Mouse (Mus musculus) midbrain, embryonic 10.5 days (tissue): ENCODE data around the gene Pdzd2. TPM values are rescaled to one million over a fixed set of nuclear protein-coding genes. Genes with fewer than 3 reads are reported as not detected.

ENCODE experiments used
- DNase-seq: peaks from one replicate; pipeline ENCODE4 v3.0.0-alpha.2; 2017; ENCODE audit warnings: low spot score
- H3K27ac ChIP-seq: fragments of 300-500 bp; sonication (generic); replicated peaks from 2 replicates; pipeline ENCODE4 v1.5.1; 2016; ENCODE audit warnings: mild to moderate bottlenecking
- H3K27me3 ChIP-seq: fragments of 300-500 bp; sonication (generic); 2 replicates; pipeline ENCODE4 v1.6.1; 2016; ENCODE audit warnings: low read depth, mild to moderate bottlenecking; ENCODE audit not compliant: poor library complexity, severe bottlenecking
- H3K36me3 ChIP-seq: fragments of 300-500 bp; sonication (generic); 2 replicates; pipeline ENCODE4 v1.6.1; 2016; ENCODE audit warnings: mild to moderate bottlenecking, moderate library complexity
- H3K4me1 ChIP-seq: fragments of 300-500 bp; sonication (generic); 2 replicates; pipeline ENCODE4 v1.6.1; 2016
- H3K4me3 ChIP-seq: fragments of 300-500 bp; sonication (generic); 2 replicates; pipeline ENCODE4 v1.5.1; 2016; ENCODE audit warnings: mild to moderate bottlenecking, moderate library complexity
- H3K9me3 ChIP-seq: fragments of 300-500 bp; sonication (generic); replicated peaks from 2 replicates; pipeline ENCODE4 v1.6.1; 2016; ENCODE audit warnings: mild to moderate bottlenecking
- WGBS: fragments of 180-500 bp; shearing (Covaris S2); methylation state at CpG from one replicate; pipeline ENCODE4 v1.1.7; 2016; 5-methylcytosine and 5-hydroxymethylcytosine counted together
- polyA plus RNA-seq: library from polyadenylated mRNA; unstranded; fragments of >200 nt; fragmentation: Nextera tagmentation; extraction: Ambion mirVana; gene quantifications from 2 replicates; pipeline ENCODE4 v1.2.1, GENCODE M21; 2016

The Pdzd2 gene
- polyA plus RNA-seq, 1 experiment from 2014 or later = 6.1 TPM

- Histone ChIP-seq H3K36me3 (no peaks in the 10 kb centered on the region), H3K9me3 (no peaks in the 10 kb centered on the region), H3K27ac (no peak overlapping the region), H3K4me3 (no peak overlapping the region), H3K27me3 (no peaks in the 10 kb centered on the region), H3K4me1 (no peaks in the 10 kb centered on the region)
- no peak for DNase-seq
- WGBS = 86% methylated on average over 14 of the region's 14 CpGs
Observed at GRCm38 (mm10) chr15:12718819-12719218, 20.9 kb downstream of the Pdzd2 start.

GRCm38 (mm10) chr15:12717410-12717809, 22.3 kb downstream of the Pdzd2 start:
- Histone ChIP-seq H3K27ac (no peak overlapping the region), H3K4me1 (no peaks in the 10 kb centered on the region), H3K9me3 (no peaks in the 10 kb centered on the region), H3K27me3 (no peaks in the 10 kb centered on the region), H3K4me3 (no peak overlapping the region), H3K36me3 (no peaks in the 10 kb centered on the region)
- WGBS = 89% methylated on average over 3 of the region's 3 CpGs
- DNase-seq = no peak

- Histone ChIP-seq H3K27ac (no peak overlapping the region), H3K9me3 (no peaks in the 10 kb centered on the region), H3K4me3 (no peak overlapping the region), H3K36me3 (no peaks in the 10 kb centered on the region), H3K4me1 (no peaks in the 10 kb centered on the region), H3K27me3 (no peaks in the 10 kb centered on the region)
- DNase-seq = no peak
- WGBS = 81% methylated on average over 8 of the region's 8 CpGs
Observed at GRCm38 (mm10) chr15:12716881-12717280, 22.8 kb downstream of the Pdzd2 start.

GRCm38 (mm10) chr15:12714322-12714721, 25.4 kb downstream of the Pdzd2 start:
- Histone ChIP-seq H3K9me3 (peaks cover 5% of the 10 kb centered on the region; the same call in 1 of the 2 replicates), H3K4me1 (no peaks in the 10 kb centered on the region), H3K4me3 (no peak overlapping the region), H3K27ac (no peak overlapping the region), H3K36me3 (peaks cover 12% of the 10 kb centered on the region), H3K27me3 (no peaks in the 10 kb centered on the region)
- WGBS = 90% methylated on average over 2 of the region's 2 CpGs
- DNase-seq = no peak

- Histone ChIP-seq H3K27me3 (no peaks in the 10 kb centered on the region), H3K36me3 (peaks cover 12% of the 10 kb centered on the region), H3K27ac (no peak overlapping the region), H3K9me3 (peaks cover 5% of the 10 kb centered on the region; the same call in 1 of the 2 replicates), H3K4me3 (no peak overlapping the region), H3K4me1 (peaks cover 9% of the 10 kb centered on the region)
- WGBS = 88% methylated on average over 2 of the region's 2 CpGs
- no peak for DNase-seq
Observed at GRCm38 (mm10) chr15:12713216-12713615, 26.5 kb downstream of the Pdzd2 start.

- peaks cover 12% of the 10 kb centered on the region for H3K4me1 ChIP-seq
- H3K27ac ChIP-seq = no peak overlapping the region
- peaks cover 12% of the 10 kb centered on the region for H3K36me3 ChIP-seq
- H3K27me3 ChIP-seq = no peaks in the 10 kb centered on the region
- no peak overlapping the region for H3K4me3 ChIP-seq
- WGBS = 91% methylated on average over 3 of the region's 3 CpGs
- peaks cover 5% of the 10 kb centered on the region; the same call in 1 of the 2 replicates for H3K9me3 ChIP-seq
- DNase-seq = no peak
Observed at GRCm38 (mm10) chr15:12710036-12710435, 29.7 kb downstream of the Pdzd2 start.

GRCm38 (mm10) chr15:12708297-12708696, 31.4 kb downstream of the Pdzd2 start:
- WGBS = 3% methylated on average over 1 of the region's 1 CpGs
- Histone ChIP-seq H3K27me3 (no peaks in the 10 kb centered on the region), H3K4me3 (no peak overlapping the region), H3K36me3 (peaks cover 12% of the 10 kb centered on the region), H3K9me3 (peaks cover 5% of the 10 kb centered on the region; the same call in 1 of the 2 replicates), H3K4me1 (peaks cover 12% of the 10 kb centered on the region), H3K27ac (peak overlapping the region; percentile 74)
- DNase-seq = no peak

- Histone ChIP-seq H3K9me3 (peaks cover 5% of the 10 kb centered on the region; the same call in 1 of the 2 replicates), H3K27ac (no peak overlapping the region), H3K4me3 (no peak overlapping the region), H3K27me3 (no peaks in the 10 kb centered on the region), H3K36me3 (peaks cover 12% of the 10 kb centered on the region), H3K4me1 (peaks cover 12% of the 10 kb centered on the region)
- DNase-seq = no peak
- WGBS = 88% methylated on average over 3 of the region's 3 CpGs
Observed at GRCm38 (mm10) chr15:12706902-12707301, 32.8 kb downstream of the Pdzd2 start.

- H3K27me3 ChIP-seq = no peaks in the 10 kb centered on the region
- H3K9me3 ChIP-seq = no peaks in the 10 kb centered on the region
- no peak overlapping the region for H3K27ac ChIP-seq
- WGBS = 55% methylated on average over 9 of the region's 9 CpGs
- H3K4me3 ChIP-seq = no peak overlapping the region
- H3K36me3 ChIP-seq = no peaks in the 10 kb centered on the region
- peaks cover 24% of the 10 kb centered on the region for H3K4me1 ChIP-seq
- no peak for DNase-seq
Observed at GRCm38 (mm10) chr15:12700367-12700766, 39.4 kb downstream of the Pdzd2 start.

- no peak for DNase-seq
- Histone ChIP-seq H3K4me1 (peaks cover 33% of the 10 kb centered on the region), H3K27ac (peak overlapping the region; percentile 47), H3K36me3 (no peaks in the 10 kb centered on the region), H3K4me3 (no peak overlapping the region), H3K9me3 (no peaks in the 10 kb centered on the region; the same call in 1 of the 2 replicates), H3K27me3 (no peaks in the 10 kb centered on the region)
- WGBS = 57% methylated on average over 7 of the region's 7 CpGs
Observed at GRCm38 (mm10) chr15:12697741-12698140, 42.0 kb downstream of the Pdzd2 start.

GRCm38 (mm10) chr15:12696889-12697288, 42.8 kb downstream of the Pdzd2 start:
- WGBS = 35% methylated on average over 8 of the region's 8 CpGs
- H3K27ac ChIP-seq = peak overlapping the region; percentile 47
- no peaks in the 10 kb centered on the region for H3K27me3 ChIP-seq
- H3K9me3 ChIP-seq = no peaks in the 10 kb centered on the region; the same call in 1 of the 2 replicates
- no peak overlapping the region for H3K4me3 ChIP-seq
- H3K36me3 ChIP-seq = no peaks in the 10 kb centered on the region
- H3K4me1 ChIP-seq = peaks cover 42% of the 10 kb centered on the region
- peak; percentile 18 for DNase-seq

GRCm38 (mm10) chr15:12689716-12690381, 49.9 kb downstream of the Pdzd2 start:
- Histone ChIP-seq H3K27ac (no peak overlapping the region), H3K4me1 (peaks cover 20% of the 10 kb centered on the region), H3K27me3 (no peaks in the 10 kb centered on the region), H3K4me3 (no peak overlapping the region), H3K36me3 (peaks cover 2% of the 10 kb centered on the region; the same call in 1 of the 2 replicates), H3K9me3 (no peaks in the 10 kb centered on the region; the same call in 1 of the 2 replicates)
- no peak for DNase-seq
- WGBS = 88% methylated on average over 7 of the region's 7 CpGs

- H3K27me3 ChIP-seq = no peaks in the 10 kb centered on the region
- H3K4me3 ChIP-seq = no peak overlapping the region
- peaks cover 5% of the 10 kb centered on the region; the same call in 1 of the 2 replicates for H3K36me3 ChIP-seq
- no peak overlapping the region for H3K27ac ChIP-seq
- WGBS = 70% methylated on average over 9 of the region's 9 CpGs
- H3K9me3 ChIP-seq = no peaks in the 10 kb centered on the region; the same call in 1 of the 2 replicates
- DNase-seq = no peak
- peaks cover 7% of the 10 kb centered on the region; the same call in 1 of the 2 replicates for H3K4me1 ChIP-seq
Observed at GRCm38 (mm10) chr15:12682549-12682948, 57.2 kb downstream of the Pdzd2 start.
